Mouse (Mus musculus): ENCODE results near the gene Gm5678. TPM values are rescaled to one million over a fixed set of nuclear protein-coding genes. Genes with fewer than 3 reads are reported as not detected.

Gm5678 gene
- polyA plus RNA-seq (2011; ENCODE audit: insufficient read depth, insufficient read length, low replicate concordance, missing spikeins): not detected in 2 replicates

DNA sequence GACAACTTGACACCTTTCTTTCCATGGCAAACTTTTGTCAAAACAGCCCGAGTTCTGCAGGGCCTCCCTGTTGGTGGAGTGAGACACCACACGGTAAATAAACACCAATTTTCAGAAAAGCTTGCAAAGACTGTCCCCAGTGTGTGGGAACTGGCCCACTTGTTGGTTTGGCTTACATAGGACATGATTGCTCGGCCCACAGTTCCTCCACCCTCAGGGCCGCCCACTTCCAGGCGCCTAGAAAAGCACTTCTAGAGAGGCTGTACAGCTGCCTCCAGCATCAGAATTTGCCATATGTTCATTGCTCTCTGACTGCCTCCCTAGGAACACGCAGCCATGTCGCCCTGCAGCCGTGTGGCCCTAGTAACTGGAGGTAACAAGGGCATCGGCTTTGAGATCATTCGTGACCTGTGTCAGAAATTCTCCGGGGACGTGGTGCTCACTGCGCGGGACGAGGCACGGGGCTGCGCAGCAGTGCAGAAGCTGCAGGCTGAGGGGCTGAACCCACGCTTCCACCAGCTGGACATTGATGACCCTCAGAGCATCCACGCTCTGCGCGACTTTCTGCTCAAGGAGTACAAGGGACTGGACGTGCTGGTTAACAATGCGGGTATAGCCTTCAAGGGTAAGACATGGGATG, at the start of gene Gm5678:
Gene Gm5678 (plus strand): TSS at position 337 of the 640 bp plus-strand sequence.
- H3K4me3 ChIP-seq (replicated peaks; ENCODE audit: control insufficient read depth, low read depth, low read length): no peak within 1 kb of the TSS
- H3K4me1 ChIP-seq (ENCODE audit: control insufficient read depth, insufficient read depth, low read length): no peaks in the 10 kb centered on the region
- TF ChIP-seq CTCF (IDR thresholded peaks at IDR 0.05; ENCODE audit: control insufficient read depth, insufficient read depth, low read length) (no peak), POLR2A (IDR thresholded peaks at IDR 0.05; ENCODE audit: borderline replicate concordance, control insufficient read depth, low read depth, low read length) (no peak)
- no peak within 1 kb of the TSS for H3K27ac ChIP-seq (ENCODE audit: control insufficient read depth, insufficient read depth, low read depth, low read length, poor library complexity)
- WGBS: 82% methylated on average over 23 of the region's 23 CpGs

DNA sequence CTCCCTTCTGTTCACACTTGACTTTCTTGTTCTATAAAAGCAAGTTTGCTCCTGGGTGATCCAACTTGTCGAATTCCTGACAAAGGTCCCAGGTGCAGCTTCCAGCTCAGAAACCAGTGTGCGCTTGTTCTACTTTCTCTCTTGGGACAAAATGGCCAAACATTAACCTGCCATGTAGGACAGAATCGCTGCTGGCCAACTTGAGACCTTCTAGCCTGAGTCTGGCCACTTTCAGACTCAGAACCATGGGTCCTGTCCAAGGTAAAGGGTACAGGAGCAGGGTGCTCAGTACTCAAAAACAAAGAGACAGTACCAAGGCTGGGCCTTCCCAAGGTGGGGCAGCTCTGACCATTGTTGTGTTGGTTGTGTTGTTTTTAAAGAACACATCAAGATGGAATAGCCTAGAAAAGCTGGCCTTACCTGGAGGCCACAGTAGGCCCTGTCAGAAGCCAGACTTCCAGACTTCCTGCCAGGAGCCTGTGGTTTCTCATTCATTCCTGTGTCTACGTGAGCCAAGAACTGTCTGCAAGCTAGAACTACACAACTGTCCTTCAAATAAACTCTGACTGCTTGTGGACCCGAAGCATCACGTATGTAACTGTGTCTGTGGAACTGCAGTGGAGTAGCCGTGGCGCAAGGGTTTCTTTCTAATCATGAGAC, 49.4 kb upstream of the Gm5678 start:
- TF ChIP-seq CTCF (IDR thresholded peaks at IDR 0.05; ENCODE audit: control insufficient read depth, insufficient read depth, low read length): no peak
- TF ChIP-seq POLR2A (IDR thresholded peaks at IDR 0.05; ENCODE audit: borderline replicate concordance, control insufficient read depth, low read depth, low read length): no peak
- Histone ChIP-seq H3K27ac (ENCODE audit: control insufficient read depth, insufficient read depth, low read depth, low read length, poor library complexity) (no peak overlapping the region), H3K4me1 (ENCODE audit: control insufficient read depth, insufficient read depth, low read length) (peaks cover 4% of the 10 kb centered on the region), H3K4me3 (replicated peaks; ENCODE audit: control insufficient read depth, low read depth, low read length) (no peak overlapping the region)
- WGBS: 81% methylated on average over 8 of the region's 8 CpGs

DNA sequence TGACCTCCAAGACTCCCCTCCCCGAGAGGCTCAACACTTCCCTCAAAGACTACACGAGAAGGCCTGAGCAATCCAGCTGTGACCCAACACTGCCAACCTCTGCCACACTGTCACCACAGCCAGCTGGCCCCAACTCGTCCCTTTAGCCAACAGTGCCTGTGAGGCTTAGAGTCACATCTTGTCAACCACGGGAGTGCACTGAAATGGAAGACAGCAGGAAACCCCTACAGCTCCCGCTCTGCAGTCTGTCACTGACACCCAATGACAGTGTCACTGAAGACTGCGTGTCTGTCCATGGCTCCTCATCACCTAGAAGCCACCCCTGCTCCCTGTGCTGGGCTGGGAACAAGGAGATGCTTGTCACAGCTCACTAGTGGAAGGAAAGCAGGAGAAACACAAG, 46.8 kb upstream of the Gm5678 start:
- Histone ChIP-seq H3K4me3 (replicated peaks; ENCODE audit: control insufficient read depth, low read depth, low read length) (no peak overlapping the region), H3K4me1 (ENCODE audit: control insufficient read depth, insufficient read depth, low read length) (peaks cover 6% of the 10 kb centered on the region), H3K27ac (ENCODE audit: control insufficient read depth, insufficient read depth, low read depth, low read length, poor library complexity) (no peak overlapping the region)
- 42% methylated on average over 6 of the region's 6 CpGs for WGBS
- no peak for TF ChIP-seq POLR2A (IDR thresholded peaks at IDR 0.05; ENCODE audit: borderline replicate concordance, control insufficient read depth, low read depth, low read length)
- TF ChIP-seq CTCF (IDR thresholded peaks at IDR 0.05; ENCODE audit: control insufficient read depth, insufficient read depth, low read length): no peak

DNA sequence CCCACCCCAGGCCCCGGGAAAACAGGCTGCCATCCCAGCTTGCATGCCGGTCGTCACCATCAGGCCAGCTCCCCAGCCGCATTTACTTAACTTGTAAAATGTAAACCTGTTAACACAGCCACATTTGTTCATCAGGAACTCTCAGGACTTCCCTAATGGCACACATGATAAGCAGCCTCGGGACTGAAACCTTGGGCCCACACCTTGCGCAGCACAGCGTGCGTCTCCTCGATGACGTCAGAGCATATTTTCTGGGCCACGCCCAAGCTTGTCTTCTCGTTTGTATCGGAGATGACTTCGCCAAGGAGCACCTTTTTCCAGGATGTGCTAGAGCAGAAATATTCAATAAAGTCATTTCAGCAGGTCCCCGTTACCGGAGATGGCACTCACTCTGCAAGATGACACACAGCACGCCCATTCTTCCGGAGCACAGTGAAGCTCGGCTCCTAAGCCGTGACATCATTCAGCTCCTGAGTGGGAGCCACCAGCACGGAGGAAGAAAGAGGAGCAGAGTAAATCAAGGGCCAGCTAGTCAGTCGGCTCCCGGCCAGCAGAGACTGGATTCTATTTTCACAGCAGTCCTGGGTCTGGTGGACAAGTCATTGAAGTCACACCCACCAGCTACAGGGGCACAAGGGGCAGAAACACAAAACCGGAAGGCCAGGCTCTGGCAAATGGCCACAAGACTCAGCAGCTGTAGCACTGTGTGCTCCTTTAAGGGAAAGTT, 42.8 kb upstream of the Gm5678 start:
- H3K4me1 ChIP-seq (ENCODE audit: control insufficient read depth, insufficient read depth, low read length): peaks cover 2% of the 10 kb centered on the region; the same call in 1 of the 2 replicates
- WGBS: 57% methylated on average over 24 of the region's 24 CpGs
- peak overlapping the region; percentile 50 for H3K27ac ChIP-seq (ENCODE audit: control insufficient read depth, insufficient read depth, low read depth, low read length, poor library complexity)
- no peak overlapping the region for H3K4me3 ChIP-seq (replicated peaks; ENCODE audit: control insufficient read depth, low read depth, low read length)
- TF ChIP-seq CTCF (IDR thresholded peaks at IDR 0.05; ENCODE audit: control insufficient read depth, insufficient read depth, low read length) (no peak), POLR2A (IDR thresholded peaks at IDR 0.05; ENCODE audit: borderline replicate concordance, control insufficient read depth, low read depth, low read length) (no peak)

DNA sequence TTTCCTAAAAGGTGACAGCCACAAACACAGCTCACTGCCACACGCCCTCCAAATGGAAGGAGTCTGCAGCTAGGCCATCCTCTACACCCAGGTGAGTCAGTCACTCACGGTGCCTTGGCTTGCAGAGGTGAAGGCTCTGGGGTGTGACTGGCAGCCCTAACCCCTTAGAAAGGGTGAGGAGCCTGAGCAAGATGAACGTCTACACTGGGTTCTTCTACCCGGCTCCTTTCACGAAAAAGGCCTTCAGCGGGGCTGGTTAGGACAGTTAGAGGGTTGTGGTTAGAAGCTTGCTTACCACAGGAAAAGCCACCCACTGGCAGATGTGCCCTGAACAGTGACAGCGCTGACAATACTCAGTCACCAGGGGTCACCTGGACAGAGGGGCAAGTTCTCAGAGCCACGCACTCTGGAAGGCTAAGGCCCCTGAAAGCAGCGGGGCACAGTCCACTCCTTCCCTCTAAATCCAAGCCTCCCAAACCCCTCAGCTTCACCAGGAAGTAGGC, 42.1 kb upstream of the Gm5678 start:
- peak overlapping the region; percentile 50 for H3K27ac ChIP-seq (ENCODE audit: control insufficient read depth, insufficient read depth, low read depth, low read length, poor library complexity)
- WGBS: 10% methylated on average over 9 of the region's 9 CpGs
- no peak for TF ChIP-seq CTCF (IDR thresholded peaks at IDR 0.05; ENCODE audit: control insufficient read depth, insufficient read depth, low read length)
- TF ChIP-seq POLR2A (IDR thresholded peaks at IDR 0.05; ENCODE audit: borderline replicate concordance, control insufficient read depth, low read depth, low read length): no peak
- peaks cover 2% of the 10 kb centered on the region; the same call in 1 of the 2 replicates for H3K4me1 ChIP-seq (ENCODE audit: control insufficient read depth, insufficient read depth, low read length)
- no peak overlapping the region for H3K4me3 ChIP-seq (replicated peaks; ENCODE audit: control insufficient read depth, low read depth, low read length)

DNA sequence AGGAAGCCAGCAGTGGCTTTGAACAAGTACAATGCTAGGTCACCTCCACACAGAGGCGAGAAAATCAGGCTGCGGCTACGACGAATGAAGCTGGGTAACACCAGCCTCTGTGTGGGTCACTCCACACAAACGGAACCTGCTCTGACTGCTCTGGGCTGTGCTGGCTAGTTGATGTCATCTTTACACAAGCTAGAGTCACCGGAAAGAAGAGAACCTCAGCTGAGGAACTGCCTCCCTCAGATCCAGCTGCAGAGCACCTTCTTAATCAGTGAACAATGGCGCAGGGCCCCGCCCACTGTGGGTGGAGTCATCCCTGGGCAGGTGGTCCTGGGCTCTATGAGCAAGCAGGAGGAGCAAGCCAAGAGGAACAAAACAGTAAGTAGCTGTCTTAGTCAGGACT, 41.5 kb upstream of the Gm5678 start:
- H3K27ac ChIP-seq (ENCODE audit: control insufficient read depth, insufficient read depth, low read depth, low read length, poor library complexity): peak overlapping the region; percentile 50
- H3K4me1 ChIP-seq (ENCODE audit: control insufficient read depth, insufficient read depth, low read length): peaks cover 2% of the 10 kb centered on the region; the same call in 1 of the 2 replicates
- WGBS: 29% methylated on average over 8 of the region's 8 CpGs
- TF ChIP-seq CTCF (IDR thresholded peaks at IDR 0.05; ENCODE audit: control insufficient read depth, insufficient read depth, low read length) (no peak), POLR2A (IDR thresholded peaks at IDR 0.05; ENCODE audit: borderline replicate concordance, control insufficient read depth, low read depth, low read length) (no peak)
- peak overlapping the region; percentile 7 for H3K4me3 ChIP-seq (replicated peaks; ENCODE audit: control insufficient read depth, low read depth, low read length)

DNA sequence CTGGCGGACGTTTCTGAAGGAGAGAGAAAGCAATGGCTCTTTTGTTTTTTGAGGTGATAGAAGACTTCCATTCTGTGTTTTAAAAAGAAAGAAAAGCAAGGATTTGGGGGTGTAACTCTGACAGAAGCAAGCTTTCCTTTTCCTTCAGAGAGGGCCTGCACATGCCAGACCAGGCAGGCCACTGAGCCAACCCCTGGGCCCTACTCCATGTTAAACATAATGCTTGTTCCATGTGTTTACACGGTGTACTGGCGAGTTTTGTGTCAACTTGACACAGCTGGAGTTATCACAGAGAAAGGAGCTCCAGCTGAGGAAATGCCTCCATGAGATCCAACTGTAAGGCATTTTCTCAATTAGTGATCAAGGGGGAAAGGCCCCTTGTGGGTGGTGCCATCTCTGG, 39.6 kb upstream of the Gm5678 start:
- WGBS: 77% methylated on average over 4 of the region's 4 CpGs
- H3K4me1 ChIP-seq (ENCODE audit: control insufficient read depth, insufficient read depth, low read length): peaks cover 2% of the 10 kb centered on the region; the same call in 1 of the 2 replicates

DNA sequence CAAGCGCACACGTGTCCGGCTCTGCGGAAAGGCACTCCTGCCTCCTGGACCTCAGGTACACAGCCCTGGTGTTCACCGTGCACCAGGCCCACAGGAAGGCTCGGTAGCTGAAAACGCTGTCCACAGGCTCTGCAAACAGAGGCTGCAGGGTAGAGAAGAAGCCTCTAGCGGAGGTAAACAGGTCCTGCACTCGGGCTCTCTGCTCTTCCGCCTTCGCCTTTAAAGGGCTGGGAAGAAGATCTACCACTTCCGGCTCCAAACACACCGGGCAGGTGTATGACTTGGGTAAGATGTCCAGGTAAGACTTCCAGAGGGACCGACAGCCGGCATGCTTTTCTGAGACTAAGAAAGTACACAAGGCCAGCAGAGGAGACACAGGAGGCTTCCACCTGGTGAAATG, 37.0 kb upstream of the Gm5678 start:
- TF ChIP-seq POLR2A (IDR thresholded peaks at IDR 0.05; ENCODE audit: borderline replicate concordance, control insufficient read depth, low read depth, low read length) (no peak), CTCF (IDR thresholded peaks at IDR 0.05; ENCODE audit: control insufficient read depth, insufficient read depth, low read length) (no peak)
- Histone ChIP-seq H3K27ac (ENCODE audit: control insufficient read depth, insufficient read depth, low read depth, low read length, poor library complexity) (no peak overlapping the region), H3K4me3 (replicated peaks; ENCODE audit: control insufficient read depth, low read depth, low read length) (no peak overlapping the region), H3K4me1 (ENCODE audit: control insufficient read depth, insufficient read depth, low read length) (no peaks in the 10 kb centered on the region)
- 93% methylated on average over 15 of the region's 15 CpGs for WGBS

More for the DNA sequence above, 39.6 kb upstream of the Gm5678 start:
- Histone ChIP-seq H3K27ac (ENCODE audit: control insufficient read depth, insufficient read depth, low read depth, low read length, poor library complexity) (no peak overlapping the region), H3K4me3 (replicated peaks; ENCODE audit: control insufficient read depth, low read depth, low read length) (no peak overlapping the region)
- TF ChIP-seq POLR2A (IDR thresholded peaks at IDR 0.05; ENCODE audit: borderline replicate concordance, control insufficient read depth, low read depth, low read length) (no peak), CTCF (IDR thresholded peaks at IDR 0.05; ENCODE audit: control insufficient read depth, insufficient read depth, low read length) (no peak)

Measured in bone marrow, adult 2 months (tissue).